Mouse (Mus musculus): ENCODE measurements at regions not wholly inside any gene's neighbourhood (a gene's known extent, or its start where the extent isn't known, plus 50 kb on each side); places are given as distances from the start of the nearest gene placed in this dataset.
"Not testable (repeated sequence)": the region's sequence is repeated elsewhere in the genome, so short reads cannot be mapped to it uniquely, and the experiment has no call there.

GRCm38 (mm10) chr5:26586108-26586507 is 230.9 kb upstream of the Dpp6 start:
- DNase-seq, result no peak

- no peak for DNase-seq
These were observed 226.1 kb upstream of the Dpp6 start for GRCm38 (mm10) chr5:26590886-26591285.

GRCm38 (mm10) chr5:26592341-26592740 is 224.7 kb upstream of the Dpp6 start:
- DNase-seq, result no peak

- DNase-seq, result no peak
These were observed 219.0 kb upstream of the Dpp6 start for GRCm38 (mm10) chr5:26597991-26598390.

GRCm38 (mm10) chr5:26619272-26619671 is 197.7 kb upstream of the Dpp6 start:
- DNase-seq, result no peak

GRCm38 (mm10) chr5:26622116-26622515 is 194.9 kb upstream of the Dpp6 start:
- no peak for DNase-seq

- no peak for DNase-seq
These were observed 145.5 kb upstream of the Dpp6 start for GRCm38 (mm10) chr5:26671478-26671877.

GRCm38 (mm10) chr5:26689775-26690174 is 127.2 kb upstream of the Dpp6 start:
- DNase-seq, result no peak

GRCm38 (mm10) chr5:26691121-26691520 is 125.9 kb upstream of the Dpp6 start:
- no peak for DNase-seq

GRCm38 (mm10) chr5:26692013-26692412 is 125.0 kb upstream of the Dpp6 start:
- no peak for DNase-seq

- not testable (repeated sequence) for DNase-seq
These were observed 113.4 kb upstream of the Dpp6 start for GRCm38 (mm10) chr5:26703621-26704020.

GRCm38 (mm10) chr5:26707661-26708060 is 109.3 kb upstream of the Dpp6 start:
- no peak for DNase-seq

- DNase-seq, result no peak
These were observed 92.5 kb upstream of the Dpp6 start for GRCm38 (mm10) chr5:26724491-26724890.

GRCm38 (mm10) chr5:26725953-26726352 is 91.0 kb upstream of the Dpp6 start:
- DNase-seq, result no peak

- not testable (repeated sequence) for DNase-seq
These were observed 65.8 kb upstream of the Dpp6 start for GRCm38 (mm10) chr5:26751196-26751595.

- not testable (repeated sequence) for DNase-seq
These were observed 65.2 kb upstream of the Dpp6 start for GRCm38 (mm10) chr5:26751601-26752305.

- DNase-seq, result not testable (repeated sequence)
These were observed 62.9 kb upstream of the Dpp6 start for GRCm38 (mm10) chr5:26754129-26754528.

Measured in thymus, postnatal 4 days (tissue).